Mouse (Mus musculus) spleen, adult 12 weeks (tissue): ENCODE data around the gene Vmn1r36.
"Not testable (repeated sequence)": the region's sequence is repeated elsewhere in the genome, so short reads cannot be mapped to it uniquely, and the experiment has no call there.

Source experiments
- DNase-seq: peaks from one replicate; pipeline ENCODE4 v3.0.0; 2022; ENCODE audit warnings: low spot score

Vmn1r36 gene

GRCm38 (mm10) chr6:66719068-66719467 is at the start of gene Vmn1r36:
Gene Vmn1r36 (minus strand): TSS chr6:66719168.
- not testable (repeated sequence) for DNase-seq

- DNase-seq: not testable (repeated sequence)
These were observed 10.1 kb upstream of the Vmn1r36 start, which contains the start of gene Vmn1r37 for GRCm38 (mm10) chr6:66729082-66729481. Gene Vmn1r37 (plus strand): TSS chr6:66729382.

DNA sequence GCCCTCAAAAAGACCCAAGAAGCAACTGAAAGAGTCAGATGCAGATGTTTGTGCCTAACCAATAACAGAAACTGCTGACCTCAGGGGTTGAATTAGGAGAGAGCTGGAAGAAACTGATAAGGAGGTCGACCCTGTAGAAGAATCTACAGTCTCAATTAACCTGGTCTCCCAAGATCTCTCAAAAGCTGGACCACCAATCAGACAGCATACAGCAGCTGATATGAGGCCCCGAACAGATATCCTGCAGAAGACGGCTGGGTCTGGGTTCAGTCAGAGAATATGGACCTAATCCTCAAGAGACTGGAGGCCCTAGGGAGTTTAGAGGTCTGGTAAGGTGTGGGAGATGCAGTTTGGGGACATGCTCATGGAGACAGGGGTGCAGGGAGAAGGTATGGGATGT is 5.1 kb downstream of the Vmn1r36 start:
- DNase-seq: no peak

- no peak for DNase-seq
These were observed 10.1 kb downstream of the Vmn1r36 start for GRCm38 (mm10) chr6:66708901-66709300.

DNA sequence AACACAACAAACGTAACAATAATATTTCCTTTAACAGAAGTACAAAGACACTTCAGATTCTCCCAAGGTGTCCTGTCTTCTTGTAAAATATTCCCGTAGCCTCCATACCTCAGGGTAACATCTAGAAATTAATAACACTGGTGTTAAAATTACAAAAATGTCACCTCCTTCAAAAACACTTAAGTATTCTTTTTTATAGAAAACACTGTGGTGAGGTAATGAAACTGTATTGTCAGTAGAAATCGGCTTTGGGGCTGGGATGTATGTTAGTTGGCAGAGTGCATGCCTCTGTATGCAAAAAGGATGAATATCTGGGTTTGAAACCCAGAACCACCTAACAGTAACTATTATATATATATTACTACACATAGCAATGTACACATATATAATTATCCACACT is 33.2 kb downstream of the Vmn1r36 start, which contains the start of gene Vmn1r35:
Gene Vmn1r35, minus strand, starts transcription at position 101 of the 400 bp plus-strand sequence.
- DNase-seq: no peak
